Mouse (Mus musculus): Measurements from ENCODE around the gene Rhbdf1.

Rhbdf1 gene

DNA sequence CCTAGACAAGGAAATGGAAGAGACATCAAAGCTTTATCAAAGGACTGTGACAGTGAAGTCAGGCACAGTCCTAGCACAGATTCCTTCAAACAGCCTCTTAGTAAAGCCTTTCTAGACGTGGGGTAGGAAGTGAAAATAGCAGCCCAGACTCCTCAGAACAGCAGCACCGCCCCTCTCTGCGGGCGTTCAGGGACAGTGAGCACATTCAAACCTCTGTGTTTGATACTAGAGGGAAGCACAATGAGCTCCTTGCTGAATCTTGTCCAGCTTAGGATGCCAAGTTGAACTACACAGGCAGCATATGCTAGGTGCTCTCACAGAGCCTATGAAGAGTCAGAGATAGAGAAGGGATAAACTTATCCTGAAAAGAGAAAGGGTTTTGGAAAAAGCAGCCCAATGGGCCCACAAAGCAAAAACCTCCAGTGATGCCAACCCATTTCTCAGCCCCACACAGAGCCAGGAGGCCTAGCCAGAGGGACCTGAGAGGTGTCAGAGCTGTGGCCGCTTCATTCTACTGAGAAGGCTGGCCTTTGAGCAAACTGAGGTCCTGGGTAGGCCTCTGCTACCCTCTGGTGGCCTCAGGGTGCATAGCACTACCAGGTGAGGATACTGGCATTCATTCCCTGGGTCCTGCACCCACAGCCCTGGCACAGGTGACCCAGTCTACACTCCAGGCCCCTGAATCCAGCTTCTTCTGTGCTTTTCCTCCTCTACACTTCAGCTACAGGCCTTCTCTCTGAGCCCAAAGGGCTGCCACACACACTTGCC lies 16.2 kb upstream of the Rhbdf1 start:
- peak; percentile 52 to 71 for DNase-seq (ENCODE audit: low spot score in 2 of 2)

DNA sequence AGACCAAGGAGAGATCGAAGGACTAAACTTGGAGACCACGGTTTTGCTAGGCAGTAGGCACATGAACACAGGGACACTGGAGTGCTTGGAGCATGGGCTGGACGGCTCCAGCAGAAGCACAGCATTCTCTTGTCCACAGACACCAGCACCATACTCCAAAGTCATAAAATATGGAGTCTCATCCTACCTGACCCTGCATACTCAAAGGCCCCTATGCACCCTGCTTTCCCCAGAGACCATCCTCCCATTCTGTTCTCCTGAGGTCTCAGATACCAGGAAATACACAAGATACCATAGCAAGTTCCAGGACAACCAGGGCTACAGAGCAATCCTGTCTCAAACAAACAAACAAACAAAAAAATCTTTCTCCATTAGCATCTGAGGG lies 15.3 kb upstream of the Rhbdf1 start:
- no peak for DNase-seq (ENCODE audit: low spot score in 2 of 2)

DNA sequence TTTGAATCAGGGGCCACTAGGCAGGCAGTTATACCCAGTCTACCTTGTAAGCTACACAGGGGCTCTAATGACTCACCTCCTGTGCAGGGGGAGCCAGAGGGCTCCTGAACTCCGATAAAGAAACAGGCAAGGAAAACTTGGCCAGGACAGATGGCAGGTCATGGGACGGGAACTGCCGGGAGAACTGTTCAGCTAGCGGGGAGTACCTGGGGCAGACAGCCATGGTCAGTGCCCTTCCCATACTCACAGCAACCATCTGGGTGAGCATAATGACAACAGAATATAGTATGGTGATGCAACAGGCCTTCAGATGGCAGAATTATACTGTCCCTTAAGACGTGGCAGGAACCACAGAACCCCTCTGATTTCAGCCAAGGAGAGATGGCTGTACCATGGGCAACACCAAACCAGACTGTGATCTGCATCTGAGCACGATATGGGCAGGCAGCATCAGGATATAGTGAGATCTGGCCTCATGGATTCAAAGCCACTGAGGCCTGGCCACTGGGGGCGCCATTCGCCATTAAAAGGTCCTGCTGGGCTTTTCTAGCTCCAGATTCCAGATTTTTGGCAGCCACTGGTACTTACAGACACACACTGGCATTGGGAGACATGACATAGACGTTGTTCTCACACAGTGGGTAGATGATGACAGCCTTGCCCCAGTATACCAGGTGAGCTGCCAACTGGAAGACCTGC lies 14.8 kb upstream of the Rhbdf1 start:
- peak in 1 of 2 experiments; percentile 58 for DNase-seq (ENCODE audit: low spot score in 2 of 2)

DNA sequence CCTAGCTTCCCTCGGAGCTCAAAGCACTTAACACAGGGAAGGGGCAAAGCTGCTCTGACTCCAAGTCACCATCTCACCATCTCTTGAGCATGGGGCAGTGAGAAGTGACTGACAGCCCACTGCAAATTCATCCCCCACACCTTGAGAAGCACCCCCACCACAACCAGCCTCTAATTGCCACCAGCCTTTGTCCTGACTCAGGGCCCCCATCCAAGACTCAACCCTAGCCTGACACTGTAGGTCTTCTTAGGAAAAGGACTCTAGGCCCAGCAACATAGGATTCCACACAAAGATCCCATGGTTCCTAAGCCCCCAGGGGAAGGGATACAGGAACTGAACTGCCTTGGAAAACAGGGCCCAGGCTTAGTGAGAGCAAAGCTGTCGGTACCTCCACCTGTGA lies 14.0 kb upstream of the Rhbdf1 start:
- no peak for DNase-seq (ENCODE audit: low spot score in 2 of 2)

DNA sequence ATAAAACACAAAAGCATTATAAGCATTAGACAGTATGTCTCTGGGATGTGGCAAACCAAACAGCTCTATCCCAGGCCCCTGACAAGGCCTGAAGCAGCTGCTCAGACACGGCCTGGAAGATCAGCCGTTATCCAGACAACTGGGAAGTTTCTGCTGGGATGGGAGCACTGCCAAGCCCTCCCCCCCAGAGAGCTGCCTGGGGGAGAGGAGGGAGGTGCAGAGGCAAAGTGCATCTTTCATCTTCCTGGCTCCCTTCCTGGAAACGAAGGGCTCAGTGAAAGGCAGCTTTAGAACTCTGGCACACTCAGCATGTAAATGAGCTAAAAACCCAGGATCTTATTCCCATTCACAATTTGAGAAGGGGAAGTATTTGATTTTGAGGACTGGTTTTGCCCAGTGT lies 13.5 kb upstream of the Rhbdf1 start:
- DNase-seq (ENCODE audit: low spot score in 2 of 2): peak; percentile 52 to 77

DNA sequence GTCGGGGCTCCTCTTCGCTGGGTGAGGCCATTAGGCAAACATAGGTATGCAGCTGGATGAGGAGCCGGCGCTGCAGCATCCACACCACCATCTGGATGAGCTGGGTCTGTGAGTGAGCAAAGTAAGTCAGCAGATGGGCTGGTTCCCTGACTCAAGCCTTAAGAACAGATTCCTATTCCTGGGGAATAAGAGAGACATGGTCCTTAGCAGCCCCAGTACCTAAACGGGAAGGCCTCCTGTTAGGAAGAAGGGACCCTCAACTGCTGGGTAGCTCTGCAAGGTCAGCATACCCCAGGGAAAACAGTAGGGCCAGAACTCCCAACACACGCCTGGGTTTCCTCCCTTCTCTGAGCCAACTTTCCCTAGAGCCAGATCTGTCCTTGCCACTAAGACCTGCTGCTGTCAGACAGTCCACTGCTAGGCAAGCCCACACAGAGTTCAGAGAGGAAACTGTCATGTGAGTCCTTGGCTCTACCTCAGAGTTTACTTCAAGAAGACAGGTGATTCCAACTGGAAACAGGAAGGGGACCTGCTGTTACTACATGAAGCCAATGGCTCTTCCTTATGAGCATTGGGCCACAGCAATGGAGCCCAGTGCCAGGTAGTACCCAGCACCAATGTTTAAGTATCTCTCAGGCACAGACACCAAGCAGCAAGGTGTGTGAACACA lies 12.9 kb upstream of the Rhbdf1 start:
- no peak for DNase-seq (ENCODE audit: low spot score in 2 of 2)

DNA sequence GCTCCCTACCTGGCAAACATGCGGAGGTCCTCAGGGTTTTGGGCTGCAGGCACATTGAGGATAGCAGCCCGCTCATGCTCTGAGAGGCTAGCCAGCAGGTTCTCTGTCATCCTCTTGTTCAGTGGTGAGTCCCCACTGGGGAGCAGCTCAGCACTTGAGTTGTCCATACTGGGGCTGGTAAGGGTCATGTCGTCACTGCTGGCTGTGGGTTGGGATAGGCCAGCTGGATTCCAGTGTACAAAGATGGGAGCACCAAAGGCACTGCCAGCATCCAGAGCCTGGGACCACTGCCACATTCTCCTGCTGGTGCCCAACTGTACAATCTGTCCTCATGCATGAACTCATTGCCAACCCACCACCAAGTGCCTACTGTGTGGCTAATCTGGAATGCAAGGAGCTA lies 11.8 kb upstream of the Rhbdf1 start:
- DNase-seq (ENCODE audit: low spot score in 2 of 2): no peak

DNA sequence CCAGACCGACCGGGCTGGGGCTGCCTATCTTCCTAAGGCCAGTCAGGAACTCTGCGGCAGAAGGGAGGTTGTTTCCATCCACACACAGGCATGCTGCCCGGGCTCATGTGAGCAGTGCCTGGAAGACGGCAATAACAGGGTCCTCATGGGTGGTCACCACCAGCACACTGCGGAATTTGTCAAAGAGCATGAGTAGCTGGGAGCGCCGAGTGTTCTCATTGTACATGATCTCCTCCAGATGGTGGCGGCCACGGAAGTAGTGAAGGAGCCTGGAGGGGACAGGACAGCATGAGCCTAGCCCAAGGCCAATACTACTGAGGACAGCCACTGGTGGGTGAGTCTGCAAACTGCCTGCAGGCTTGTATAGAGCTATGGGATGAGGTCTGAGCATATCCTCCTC lies 10.7 kb upstream of the Rhbdf1 start:
- DNase-seq (ENCODE audit: low spot score in 2 of 2): no peak

DNA sequence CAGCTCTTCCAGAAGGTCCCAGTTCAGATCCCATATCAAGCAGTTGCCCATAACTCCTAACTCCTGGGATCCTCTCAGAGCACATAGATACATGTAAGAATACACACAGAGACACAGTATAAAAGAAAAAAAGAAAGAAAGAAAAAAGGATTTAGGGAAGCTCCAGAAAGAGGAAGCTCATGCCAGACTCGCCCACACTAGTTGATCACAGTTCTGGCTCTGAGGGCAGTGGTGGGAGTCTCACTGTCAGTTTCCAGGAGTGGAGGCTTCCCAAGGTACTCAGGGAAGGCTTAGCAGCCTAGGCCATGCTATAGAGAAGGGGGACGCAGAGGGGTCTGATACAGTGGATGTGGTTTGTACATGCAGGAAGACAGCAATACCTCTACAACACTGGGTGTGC lies 9.0 kb upstream of the Rhbdf1 start:
- DNase-seq (ENCODE audit: low spot score in 2 of 2): no peak

DNA sequence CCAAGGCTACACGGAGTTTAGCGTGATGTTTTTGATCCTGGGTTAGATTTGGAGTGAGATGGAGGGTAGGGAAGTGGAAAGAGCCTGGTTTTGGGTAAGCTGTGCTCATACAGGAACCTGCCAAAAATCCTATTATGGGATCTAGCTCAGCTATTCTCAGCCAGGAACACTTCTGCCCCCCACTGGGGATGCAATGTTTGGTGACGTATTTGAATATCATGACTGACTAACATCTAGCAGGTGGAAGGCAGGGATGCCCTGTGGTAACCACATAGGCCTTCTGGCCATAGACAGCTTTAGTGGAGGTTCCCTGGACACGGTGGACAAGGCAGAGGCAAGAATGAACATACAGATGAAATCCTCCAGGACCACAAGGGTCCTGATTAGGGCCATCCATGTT lies 8.1 kb upstream of the Rhbdf1 start:
- DNase-seq (ENCODE audit: low spot score in 2 of 2): no peak

DNA sequence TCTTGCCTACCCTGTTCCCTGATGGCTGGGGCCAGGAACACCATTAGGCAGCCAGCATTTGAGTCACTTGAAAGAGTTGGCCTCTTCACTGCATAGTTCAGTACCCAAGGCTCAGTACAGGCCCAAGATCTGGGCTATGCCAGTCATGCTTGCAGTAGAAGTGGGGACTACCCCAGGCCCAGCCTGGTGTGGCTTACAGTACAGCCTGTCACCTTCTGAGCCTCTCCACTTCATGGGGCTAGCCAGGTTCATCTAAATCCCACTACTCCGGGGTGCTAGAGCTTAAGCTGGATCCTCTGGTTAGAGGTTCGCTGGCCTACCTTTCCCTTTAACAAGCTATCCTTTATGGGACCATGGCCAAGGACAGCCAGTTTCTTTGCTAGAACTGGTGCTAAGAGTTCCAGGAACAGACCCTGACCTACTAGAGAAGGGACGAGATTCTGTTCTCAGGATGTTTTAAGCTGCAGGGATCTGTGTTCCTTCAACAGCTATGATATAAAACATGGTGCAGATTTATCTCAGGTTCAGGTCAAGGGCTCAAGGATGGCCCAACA lies 6.3 kb upstream of the Rhbdf1 start:
- DNase-seq (ENCODE audit: low spot score in 2 of 2): no peak

DNA sequence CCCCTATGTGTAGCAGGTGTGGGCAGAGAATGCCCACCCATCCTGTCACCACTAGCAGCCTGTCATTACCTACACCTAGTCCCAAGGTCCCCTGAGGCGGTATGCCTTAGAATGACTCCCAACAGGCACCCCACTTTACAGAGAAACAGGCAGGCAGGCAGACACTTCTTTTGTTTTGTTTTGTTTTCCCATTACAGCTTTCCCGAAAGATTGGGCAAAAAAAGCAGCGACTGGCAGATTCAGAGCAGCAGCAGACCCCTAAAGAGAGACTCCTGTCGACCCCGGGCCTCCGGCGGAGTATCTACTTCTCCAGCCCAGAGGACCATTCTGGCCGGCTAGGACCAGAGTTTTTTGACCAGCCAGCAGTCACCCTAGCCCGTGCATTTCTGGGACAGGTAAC lies 5.5 kb upstream of the Rhbdf1 start:
- DNase-seq (ENCODE audit: low spot score in 2 of 2): no peak

DNA sequence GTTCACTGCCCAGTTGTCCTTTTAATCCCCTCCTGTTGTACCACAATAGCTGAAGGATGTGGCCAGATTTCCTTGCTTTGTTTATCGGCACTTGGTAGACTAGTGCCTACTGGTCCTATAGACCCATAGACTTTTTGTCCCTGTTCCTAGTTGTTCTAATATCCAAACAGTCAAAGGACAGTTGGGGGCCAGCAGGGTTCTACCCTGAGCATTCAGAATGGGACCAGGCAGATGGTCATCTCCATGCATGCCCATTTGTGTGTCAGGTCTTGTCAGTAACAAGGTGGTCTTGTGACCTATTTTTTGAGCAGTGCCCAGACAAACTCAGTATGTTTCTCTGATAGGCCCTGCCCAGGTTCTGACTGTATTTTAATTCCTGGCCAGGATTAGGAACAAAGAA lies 4.9 kb upstream of the Rhbdf1 start:
- DNase-seq (ENCODE audit: low spot score in 2 of 2): no peak

DNA sequence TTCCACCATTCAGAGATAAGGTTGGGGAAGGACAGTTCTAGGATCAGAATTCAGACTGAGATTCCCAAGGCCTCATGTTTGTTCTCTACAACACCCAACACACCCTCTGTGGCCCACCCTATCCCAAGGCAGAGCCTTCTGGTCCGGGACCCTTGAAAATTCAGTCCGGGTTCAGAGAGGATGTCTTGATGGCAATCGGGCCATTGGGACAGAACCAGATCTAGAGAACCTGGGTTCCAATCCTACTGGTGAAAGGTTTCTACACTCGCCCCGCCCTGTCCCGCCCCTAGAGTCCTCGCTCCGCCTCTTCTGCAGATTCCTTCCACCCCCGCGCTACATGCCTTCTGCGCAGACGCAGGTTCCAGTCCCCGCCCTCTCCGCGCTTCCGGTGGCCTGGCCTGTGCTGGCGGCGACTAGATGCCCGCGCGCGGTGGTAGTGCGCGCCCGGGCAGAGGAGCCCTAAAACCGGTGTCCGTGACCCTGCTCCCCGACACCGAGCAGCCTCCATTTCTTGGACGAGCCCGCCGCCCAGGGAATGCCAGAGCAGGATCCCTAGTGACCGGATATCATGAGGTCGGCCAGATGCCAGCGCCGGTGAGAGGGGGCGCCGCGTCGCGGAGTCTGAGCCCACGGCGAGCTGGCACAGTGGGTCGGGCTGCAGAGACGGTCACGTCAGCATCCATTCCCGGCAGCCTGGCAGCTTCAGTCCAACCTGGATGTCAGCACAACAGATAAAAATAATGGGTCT lies 4.2 kb upstream of the Rhbdf1 start, which contains the start of gene Mpg:
Mpg (plus strand) TSS at position 382 of the 748 bp plus-strand sequence.
- DNase-seq (ENCODE audit: low spot score in 2 of 2): peak; percentile 87 to 89

DNA sequence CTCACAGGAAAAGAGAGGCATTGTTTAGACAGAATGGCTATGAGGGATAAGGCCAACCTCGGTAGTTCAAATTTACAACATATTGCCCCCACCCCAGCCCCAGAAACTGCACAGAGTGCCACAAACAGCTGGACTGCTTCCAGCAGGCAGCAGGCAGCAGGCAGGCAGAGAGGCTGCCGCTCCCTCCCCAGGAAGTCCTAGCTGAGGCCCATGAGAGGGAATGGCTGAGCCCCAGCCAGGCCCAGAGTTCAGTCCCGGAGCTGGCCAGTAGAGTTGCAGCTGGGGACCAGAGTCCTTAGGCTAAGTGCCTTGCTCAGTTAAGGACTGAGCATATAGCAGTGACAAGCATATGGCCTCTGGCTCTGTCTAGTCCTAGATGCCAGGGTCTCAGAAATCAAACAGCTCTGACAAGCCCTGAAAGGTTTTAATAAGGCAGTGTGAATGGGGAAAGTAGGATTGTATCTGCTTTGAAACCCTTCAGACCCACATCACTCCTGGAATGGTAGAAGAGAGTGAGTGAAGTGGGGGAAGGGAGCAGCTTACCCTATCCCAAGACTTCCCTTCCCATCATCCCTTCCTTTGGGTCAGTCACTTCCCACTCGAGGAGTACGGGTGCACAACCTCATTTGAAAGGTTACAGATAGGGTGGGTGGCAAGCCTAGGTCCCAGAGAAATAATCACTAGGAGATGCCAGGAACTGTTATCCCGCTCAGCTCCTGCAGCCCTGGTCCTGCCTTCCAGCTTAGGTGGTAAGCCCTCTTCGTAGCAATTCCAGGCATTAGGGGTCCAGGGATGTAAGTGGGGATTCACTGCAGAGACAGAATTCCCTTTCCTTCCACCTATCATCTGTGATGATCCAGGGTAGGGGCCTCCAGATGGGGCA lies 3.4 kb upstream of the Rhbdf1 start:
- DNase-seq (ENCODE audit: low spot score in 2 of 2): peak in 1 of 2 experiments; percentile 50

DNA sequence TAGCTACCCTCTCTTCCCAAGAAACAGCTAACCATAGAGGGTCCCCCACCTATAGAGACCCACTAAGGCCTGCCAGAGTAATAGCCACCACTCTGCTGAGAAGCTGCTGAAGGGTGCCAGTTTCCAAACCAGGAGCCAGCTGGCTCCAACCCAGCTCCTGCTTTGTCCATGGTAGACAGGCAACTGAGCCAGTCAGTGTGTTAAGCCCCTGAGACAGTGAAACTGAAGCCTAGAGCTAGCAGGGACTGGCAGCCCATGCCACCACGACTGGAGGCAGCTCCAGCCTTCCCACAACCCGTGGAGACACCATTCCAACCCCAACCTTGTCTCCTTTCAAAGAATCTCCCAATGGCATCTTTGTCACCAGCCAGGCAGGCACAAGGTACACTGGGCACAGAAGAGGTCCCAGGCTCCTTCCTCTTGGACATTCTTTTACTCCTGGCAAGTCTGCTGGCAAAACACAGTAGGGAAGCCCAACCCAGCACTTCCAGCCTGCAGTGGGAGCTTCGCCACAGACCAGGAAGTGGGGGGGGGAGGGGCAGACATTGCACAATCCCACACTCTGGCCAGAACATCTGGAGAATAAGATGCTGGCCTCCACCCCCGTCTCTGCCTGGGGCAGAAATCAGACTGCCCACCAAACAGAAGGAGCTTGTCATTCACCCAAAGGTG lies 2.5 kb upstream of the Rhbdf1 start:
- peak; percentile 93 for DNase-seq (ENCODE audit: low spot score in 2 of 2)

DNA sequence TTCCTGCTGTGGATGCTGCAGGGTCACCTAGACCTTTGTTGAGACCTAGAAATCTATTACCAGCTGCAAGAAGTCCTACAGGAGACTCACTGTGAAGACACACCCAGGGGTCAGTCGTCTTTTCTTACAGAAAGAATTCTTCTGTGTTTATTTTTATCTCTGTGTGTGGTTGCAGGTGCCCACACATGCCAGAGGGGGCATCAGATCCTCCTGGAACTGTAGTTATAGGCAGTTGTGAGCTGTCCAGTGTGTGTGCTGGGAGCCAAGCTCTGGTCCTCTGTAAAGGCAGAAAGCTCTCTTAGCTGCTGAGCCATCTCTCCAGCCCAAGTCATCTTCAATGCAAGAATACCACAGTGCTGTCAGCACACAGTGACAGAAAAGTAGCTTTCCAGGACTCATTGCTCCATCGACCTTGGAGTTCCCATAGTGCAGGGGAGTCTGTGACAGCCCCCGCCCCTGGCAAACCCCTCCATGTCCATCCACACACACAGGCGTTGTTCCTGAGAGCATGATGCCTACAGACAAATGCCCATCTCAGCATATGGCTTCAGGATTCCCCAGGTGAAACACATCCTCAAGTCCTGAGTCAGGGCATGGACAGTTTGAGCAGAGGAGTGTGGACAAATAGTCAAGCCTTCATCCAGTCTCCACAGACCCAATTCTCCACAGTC lies 1.3 kb upstream of the Rhbdf1 start:
- DNase-seq (ENCODE audit: low spot score in 2 of 2): no peak

DNA sequence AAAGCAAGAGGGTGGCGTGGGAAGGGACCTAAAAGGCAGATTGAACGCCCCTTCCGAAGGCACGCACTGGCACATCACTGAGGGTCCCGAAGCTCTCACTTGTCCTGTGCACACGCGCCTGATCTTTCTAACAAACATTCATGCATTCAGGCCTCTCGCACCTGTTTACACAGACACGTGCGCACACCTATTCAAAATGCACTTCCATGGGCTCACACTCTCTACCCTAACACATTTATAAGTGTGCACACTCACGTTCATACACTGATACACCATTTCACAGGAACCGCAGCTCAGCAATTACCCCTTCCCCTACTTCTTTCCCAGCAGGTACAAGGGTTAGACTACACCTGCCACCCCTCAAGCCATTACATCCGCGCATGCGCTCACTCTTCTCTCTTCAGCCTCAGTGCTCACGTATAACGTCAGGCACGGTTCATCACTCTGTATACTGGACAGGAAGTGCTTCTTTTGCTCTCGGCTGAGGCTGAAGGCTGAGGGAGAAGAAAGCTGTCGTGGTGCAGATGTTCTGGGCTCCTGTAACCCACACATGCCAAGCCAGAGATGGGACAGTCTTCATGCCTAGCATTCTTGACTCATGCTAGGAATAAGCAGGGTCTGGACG lies 582 bp upstream of the Rhbdf1 start:
- no peak for DNase-seq (ENCODE audit: low spot score in 2 of 2)

Measured in heart, adult 9 months (tissue).